Mouse (Mus musculus) cortical plate, adult 2 months (tissue): ENCODE measurements around the gene Ryr3.

Experiments
- CTCF ChIP-seq: fragments of 200-500 bp; IDR thresholded peaks from 2 replicates; pipeline ENCODE4 v1.5.1; 2011; ENCODE audit warnings: mild to moderate bottlenecking, control low read depth, low read length; ENCODE audit not compliant: insufficient read depth; ENCODE audit errors: extremely low read depth
- POLR2A ChIP-seq: fragments of 200-500 bp; IDR thresholded peaks from 2 replicates; pipeline ENCODE4 v1.6.1; 2011; ENCODE audit warnings: mild to moderate bottlenecking, low read length, control low read depth; ENCODE audit not compliant: insufficient read depth; ENCODE audit errors: extremely low read depth

GRCm38 (mm10) chr2:112877404-112877803 is 339.5 kb downstream of the Ryr3 start:
- TF ChIP-seq POLR2A, result no peak
- TF ChIP-seq CTCF, result no peak
